Mouse (Mus musculus): Measurements from ENCODE around the gene Tbc1d22a. TPM values are rescaled to one million over a fixed set of nuclear protein-coding genes. Genes with fewer than 3 reads are reported as not detected.

The Tbc1d22a gene
- total RNA-seq, 2 experiments from 2014 or later: 12.5 to 13.0 TPM

GRCm38 (mm10) chr15:86309213-86309829 lies 95.1 kb downstream of the Tbc1d22a start:
- no peak for ATAC-seq (replicated peaks; ENCODE audit: low FRiP score, low TSS enrichment, poor library complexity, severe bottlenecking)

DNA sequence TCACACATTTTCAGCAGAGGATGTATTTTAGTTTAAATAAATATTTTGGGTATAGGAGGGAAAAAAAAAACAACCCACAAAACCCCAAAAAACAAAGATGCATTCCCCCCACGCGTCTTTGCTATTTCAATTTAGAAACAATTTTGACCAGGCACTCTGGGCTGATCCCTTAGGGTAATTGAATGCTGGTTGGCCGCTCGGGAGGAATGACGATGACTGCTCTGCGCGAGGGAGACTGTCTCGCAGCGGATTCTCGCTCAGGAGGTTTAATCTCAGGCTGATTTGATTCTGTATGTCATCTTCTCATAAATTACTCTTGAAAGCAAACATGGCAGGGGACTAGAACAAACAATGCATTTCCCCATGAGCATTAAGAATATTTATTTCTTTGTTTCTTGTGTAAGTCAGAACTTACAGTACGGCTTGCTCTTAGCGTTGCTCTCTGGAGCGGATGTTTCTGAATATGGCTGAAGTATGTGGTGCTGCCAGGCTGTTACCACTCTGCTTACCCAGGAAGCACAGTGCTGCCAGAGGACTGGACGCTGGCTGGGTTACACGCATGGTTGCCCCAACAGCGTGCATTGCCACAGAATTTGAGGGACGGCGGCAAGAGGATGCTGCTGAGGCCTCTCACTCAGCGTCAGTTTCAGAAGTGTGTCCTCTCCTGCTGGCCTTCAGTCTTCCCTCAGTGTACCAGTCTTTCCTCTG lies 106.7 kb downstream of the Tbc1d22a start:
- ATAC-seq (replicated peaks; ENCODE audit: low FRiP score, low TSS enrichment, poor library complexity, severe bottlenecking): no peak

DNA sequence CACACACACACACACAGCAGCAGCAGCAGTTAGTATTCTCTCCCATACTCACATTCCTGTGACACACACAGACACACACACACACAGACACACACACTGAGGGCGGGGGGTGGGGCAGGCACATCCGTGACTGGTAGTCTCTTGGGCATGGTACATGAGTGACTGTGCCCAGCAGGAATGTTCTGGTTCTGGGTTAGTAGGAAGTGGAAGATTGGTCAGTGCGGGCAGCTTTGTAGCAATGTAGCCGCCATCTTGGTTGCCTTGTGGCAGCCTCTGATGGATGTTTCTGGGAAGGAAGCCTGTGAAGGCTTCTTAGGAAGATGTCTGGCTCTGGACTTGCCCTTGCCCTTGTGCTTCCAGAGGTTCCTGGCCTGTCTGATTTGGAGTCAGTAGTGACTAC lies 112.1 kb downstream of the Tbc1d22a start:
- ATAC-seq (replicated peaks; ENCODE audit: low FRiP score, low TSS enrichment, poor library complexity, severe bottlenecking): no peak

DNA sequence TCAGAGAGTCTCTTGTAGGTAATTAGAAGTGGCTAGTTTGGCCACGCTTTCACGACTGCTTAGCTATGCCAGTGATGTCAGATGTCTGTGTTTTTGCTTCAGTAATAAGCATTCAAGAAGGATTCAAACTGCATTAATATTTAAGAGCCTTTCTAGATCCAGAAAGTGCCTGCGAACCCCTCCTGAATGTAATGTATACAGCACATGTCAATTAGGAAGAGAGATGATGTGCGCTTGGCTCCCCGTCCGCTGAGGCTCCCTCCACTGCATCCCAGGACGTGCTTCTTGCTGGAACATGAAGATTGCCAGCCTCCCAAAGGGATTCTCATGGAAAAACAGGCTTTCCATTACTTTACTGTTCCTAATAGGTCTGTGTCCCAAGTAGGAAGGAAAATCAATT lies 115.7 kb downstream of the Tbc1d22a start:
- no peak for ATAC-seq (replicated peaks; ENCODE audit: low FRiP score, low TSS enrichment, poor library complexity, severe bottlenecking)

- ATAC-seq (replicated peaks; ENCODE audit: low FRiP score, low TSS enrichment, poor library complexity, severe bottlenecking): no peak
These were observed 116.2 kb downstream of the Tbc1d22a start for GRCm38 (mm10) chr15:86330454-86330853.

DNA sequence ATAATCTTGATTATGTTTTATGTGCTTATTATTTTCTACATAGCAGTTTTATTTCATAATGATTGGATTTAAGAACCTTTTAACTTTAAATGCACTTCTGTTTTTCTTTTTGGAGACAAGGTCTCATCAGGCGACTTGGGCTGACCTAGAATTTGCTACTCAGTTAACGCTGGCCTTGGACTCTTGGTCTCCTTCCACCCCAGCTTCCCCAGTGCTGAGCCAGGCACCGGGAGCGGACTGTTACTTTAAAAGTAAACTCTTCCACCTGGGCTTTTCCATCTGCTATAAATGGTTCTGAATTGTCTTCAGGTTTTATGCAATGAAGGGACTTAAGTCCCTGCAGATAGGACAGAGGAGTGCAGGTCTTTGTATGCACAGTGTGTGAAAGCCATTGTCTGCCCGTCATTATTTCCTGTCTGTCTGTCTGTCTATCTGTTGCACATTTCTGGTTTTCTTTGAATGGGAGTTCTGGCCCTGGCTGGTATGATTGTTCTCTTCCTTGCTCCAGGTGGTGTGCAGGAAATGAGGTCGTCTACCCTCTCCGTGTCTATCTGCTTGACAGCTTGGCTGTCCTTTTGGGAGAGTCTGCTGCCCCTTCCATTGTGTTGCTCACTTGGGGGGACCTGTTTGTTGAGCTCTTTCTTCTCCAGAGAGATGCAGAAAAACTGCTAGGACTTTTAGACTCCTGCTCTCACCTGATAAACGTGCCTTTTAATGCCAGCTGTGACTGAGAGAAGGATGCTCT lies 117.4 kb downstream of the Tbc1d22a start:
- no peak for ATAC-seq (replicated peaks; ENCODE audit: low FRiP score, low TSS enrichment, poor library complexity, severe bottlenecking)

DNA sequence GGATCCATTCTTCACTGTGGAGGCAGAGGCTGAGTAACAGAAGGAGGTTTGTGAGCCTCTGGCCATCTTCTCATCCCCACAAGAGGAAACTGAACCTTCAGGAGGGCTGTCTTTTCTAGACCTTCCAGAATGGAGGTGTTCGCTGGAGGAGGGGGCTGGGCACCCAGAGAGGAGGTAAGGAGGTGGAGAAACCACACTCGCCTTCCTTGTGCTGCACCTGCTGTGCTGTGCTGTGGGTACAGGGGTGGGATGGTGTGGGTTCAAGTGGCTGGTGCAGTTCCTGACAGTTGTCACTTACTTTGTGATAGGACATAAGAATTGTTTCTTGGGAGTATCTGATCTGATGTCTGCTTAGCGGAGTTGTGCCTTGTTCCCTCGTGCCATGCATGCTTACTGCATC lies 118.9 kb downstream of the Tbc1d22a start:
- ATAC-seq (replicated peaks; ENCODE audit: low FRiP score, low TSS enrichment, poor library complexity, severe bottlenecking): no peak

GRCm38 (mm10) chr15:86333606-86334005 lies 119.3 kb downstream of the Tbc1d22a start:
- ATAC-seq (replicated peaks; ENCODE audit: low FRiP score, low TSS enrichment, poor library complexity, severe bottlenecking): no peak

- no peak for ATAC-seq (replicated peaks; ENCODE audit: low FRiP score, low TSS enrichment, poor library complexity, severe bottlenecking)
These were observed 120.0 kb downstream of the Tbc1d22a start for GRCm38 (mm10) chr15:86334276-86334675.

- no peak for ATAC-seq (replicated peaks; ENCODE audit: low FRiP score, low TSS enrichment, poor library complexity, severe bottlenecking)
These were observed 120.5 kb downstream of the Tbc1d22a start for GRCm38 (mm10) chr15:86334745-86335144.

DNA sequence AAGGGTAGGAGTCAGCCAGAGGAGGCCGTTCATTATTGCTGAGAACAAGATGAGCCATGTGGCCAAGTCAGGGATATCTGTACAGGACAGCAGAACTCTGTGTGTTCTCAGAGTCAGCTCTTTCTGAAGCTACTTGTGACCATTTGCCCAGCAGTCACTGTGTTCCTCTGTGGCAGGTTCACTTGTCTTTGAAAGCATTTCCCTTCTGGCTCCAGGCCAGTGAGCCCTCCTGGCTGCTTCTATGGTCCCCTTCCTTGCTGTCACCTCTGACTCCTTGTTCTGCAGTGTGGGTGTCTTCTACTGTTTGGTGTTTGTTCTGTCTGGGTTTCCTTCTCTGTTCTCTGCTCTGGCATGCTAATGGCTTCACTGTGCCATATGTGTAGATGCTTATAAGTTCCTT lies 121.5 kb downstream of the Tbc1d22a start:
- ATAC-seq (replicated peaks; ENCODE audit: low FRiP score, low TSS enrichment, poor library complexity, severe bottlenecking): no peak

DNA sequence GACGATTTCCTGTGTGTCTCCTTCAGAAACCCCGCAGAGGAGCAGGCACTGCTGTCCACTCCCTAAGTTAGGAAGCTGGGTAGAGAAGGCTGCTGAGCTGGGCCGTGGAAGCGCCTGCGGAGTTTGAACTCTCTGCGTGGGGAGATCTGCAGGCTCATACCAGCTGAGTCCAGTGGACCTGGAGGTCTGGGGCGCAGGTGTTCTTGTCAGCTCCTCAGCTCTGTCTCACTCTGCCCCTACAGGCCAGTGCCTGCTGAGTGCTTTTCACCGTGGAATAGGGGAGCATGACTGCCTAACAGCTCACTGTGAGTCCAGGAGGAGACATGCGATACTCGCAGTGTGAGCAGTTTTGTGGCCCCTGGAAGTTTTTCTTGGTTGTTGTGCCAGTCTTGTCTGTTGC lies 123.5 kb downstream of the Tbc1d22a start:
- no peak for ATAC-seq (replicated peaks; ENCODE audit: low FRiP score, low TSS enrichment, poor library complexity, severe bottlenecking)

- no peak for ATAC-seq (replicated peaks; ENCODE audit: low FRiP score, low TSS enrichment, poor library complexity, severe bottlenecking)
These were observed 125.5 kb downstream of the Tbc1d22a start for GRCm38 (mm10) chr15:86339736-86340135.

GRCm38 (mm10) chr15:86340766-86341165 lies 126.5 kb downstream of the Tbc1d22a start:
- no peak for ATAC-seq (replicated peaks; ENCODE audit: low FRiP score, low TSS enrichment, poor library complexity, severe bottlenecking)

- ATAC-seq (replicated peaks; ENCODE audit: low FRiP score, low TSS enrichment, poor library complexity, severe bottlenecking): no peak
These were observed 128.5 kb downstream of the Tbc1d22a start for GRCm38 (mm10) chr15:86342637-86343375.

GRCm38 (mm10) chr15:86344906-86345331 lies 130.7 kb downstream of the Tbc1d22a start:
- ATAC-seq (replicated peaks; ENCODE audit: low FRiP score, low TSS enrichment, poor library complexity, severe bottlenecking): no peak

DNA sequence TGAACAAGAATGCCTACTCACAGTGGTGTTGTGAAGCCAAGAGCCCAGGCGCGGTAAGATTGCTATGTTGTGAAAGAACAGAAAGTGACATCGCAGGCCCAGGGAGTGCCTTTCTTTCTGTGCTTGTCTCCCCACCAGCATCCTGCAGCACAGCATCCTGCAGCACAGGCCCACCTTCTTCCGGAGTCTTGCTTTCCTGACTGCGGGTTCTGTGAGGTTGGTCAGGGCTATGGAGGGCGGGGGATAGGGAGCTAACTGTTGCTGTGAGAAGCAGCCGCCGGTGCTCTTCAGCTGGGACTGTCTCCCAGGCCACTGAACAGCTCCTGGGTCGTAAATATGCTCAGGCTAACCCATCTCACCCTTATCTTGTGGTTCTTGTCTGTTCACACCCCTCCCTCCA lies 131.6 kb downstream of the Tbc1d22a start:
- ATAC-seq (replicated peaks; ENCODE audit: low FRiP score, low TSS enrichment, poor library complexity, severe bottlenecking): 0 out of 2 replicates have a peak, but pooled peaks have one; percentile 29

GRCm38 (mm10) chr15:86346606-86347005 lies 132.3 kb downstream of the Tbc1d22a start:
- ATAC-seq (replicated peaks; ENCODE audit: low FRiP score, low TSS enrichment, poor library complexity, severe bottlenecking): no peak

GRCm38 (mm10) chr15:86354932-86355331 lies 140.7 kb downstream of the Tbc1d22a start:
- ATAC-seq (replicated peaks; ENCODE audit: low FRiP score, low TSS enrichment, poor library complexity, severe bottlenecking): no peak

- ATAC-seq (replicated peaks; ENCODE audit: low FRiP score, low TSS enrichment, poor library complexity, severe bottlenecking): no peak
These were observed 141.6 kb downstream of the Tbc1d22a start for GRCm38 (mm10) chr15:86355857-86356256.
